Mouse (Mus musculus) heart, embryonic 14.5 days (tissue): Measurements from ENCODE around the gene Traf2. TPM values are rescaled to one million over a fixed set of nuclear protein-coding genes. Genes with fewer than 3 reads are reported as not detected.
A peak's percentile ranks its signal among the peaks of the same experiment; 100 is the strongest.

Source experiments
- ATAC-seq: fragments of 200-750 bp; cut with Nextera tagmentation; 2 replicates; pipeline ENCODE4 v1.8.0; 2017; ENCODE audit warnings: low read depth, moderate TSS enrichment; ENCODE audit not compliant: insufficient number of reproducible peaks, insufficient read depth, low FRiP score
- H3K27ac ChIP-seq, 2 experiments: fragments of 200-500 bp in 1 of 2; fragments of 300-500 bp in 1 of 2; sonication (generic) in 1 of 2; replicated peaks in 1 of 2; 2 replicates each; pipeline ENCODE4 v1.5.1; 2012 to 2014; ENCODE audit warnings: low read depth in 2 of 2, low read length in 2 of 2, control low read depth in 1 of 2, mild to moderate bottlenecking in 1 of 2, mixed read lengths in 1 of 2; ENCODE audit not compliant: control insufficient read depth in 1 of 2, insufficient read depth in 1 of 2
- H3K27me3 ChIP-seq: fragments of 300-500 bp; sonication (generic); 2 replicates; pipeline ENCODE4 v1.6.1; 2014; ENCODE audit warnings: mild to moderate bottlenecking, low read length, control low read depth; ENCODE audit not compliant: control insufficient read depth, insufficient read depth
- H3K36me3 ChIP-seq: fragments of 300-500 bp; sonication (generic); 2 replicates; pipeline ENCODE4 v1.6.1; 2014; ENCODE audit warnings: mild to moderate bottlenecking, control low read depth, low read length, mixed read lengths; ENCODE audit not compliant: control insufficient read depth, insufficient read depth
- H3K4me1 ChIP-seq, 2 experiments: fragments of 200-500 bp in 1 of 2; fragments of 300-500 bp in 1 of 2; sonication (generic) in 1 of 2; 2 replicates each; pipeline ENCODE4 v1.6.1; 2012 to 2014; ENCODE audit warnings: low read length in 2 of 2, control low read depth in 1 of 2, mixed read lengths in 1 of 2; ENCODE audit not compliant: control insufficient read depth in 2 of 2, insufficient read depth in 2 of 2
- H3K4me2 ChIP-seq: fragments of 300-500 bp; sonication (generic); 2 replicates; pipeline ENCODE4 v1.6.1; 2014; ENCODE audit warnings: mild to moderate bottlenecking, low read length
- H3K4me3 ChIP-seq, 2 experiments: fragments of 200-500 bp in 1 of 2; fragments of 300-500 bp in 1 of 2; sonication (generic) in 1 of 2; 2 replicates each; pipeline ENCODE4 v1.5.1; 2012 to 2014; ENCODE audit warnings: low read length in 2 of 2, mild to moderate bottlenecking in 2 of 2, control low read depth in 1 of 2, low read depth in 1 of 2, moderate library complexity in 1 of 2; ENCODE audit not compliant: control insufficient read depth in 1 of 2, insufficient read depth in 1 of 2
- H3K9ac ChIP-seq: fragments of 300-500 bp; sonication (generic); 2 replicates; pipeline ENCODE4 v1.6.1; 2014; ENCODE audit warnings: mild to moderate bottlenecking, low read length
- H3K9me3 ChIP-seq: fragments of 300-500 bp; sonication (generic); 2 replicates; pipeline ENCODE4 v1.6.1; 2016; ENCODE audit warnings: low read length, control low read depth; ENCODE audit not compliant: control insufficient read depth
- WGBS: fragments of 180-500 bp; shearing (Covaris S2); extraction: QIAGEN DNeasy Blood & Tissue Kit; methylation state at CpG from one replicate; pipeline ENCODE4 v1.1.7; 2014; 5-methylcytosine and 5-hydroxymethylcytosine counted together
- polyA plus RNA-seq: library from polyadenylated mRNA; unstranded; fragments of >200 nt; fragmentation: Nextera tagmentation; extraction: Ambion mirVana; gene quantifications from 2 replicates; pipeline ENCODE4 v1.2.1, GENCODE M21; 2014

Gene Traf2
- polyA plus RNA-seq, 1 experiment from 2014 or later = 19.8 TPM

GRCm38 (mm10) chr2:25482969-25483368 is 63.8 kb downstream of the Traf2 start:
- WGBS = 19% methylated on average over 7 of the region's 7 CpGs
- no peak overlapping the region for H3K27ac ChIP-seq
- no peak overlapping the region for H3K9ac ChIP-seq
- no peak overlapping the region for H3K4me2 ChIP-seq
- H3K36me3 ChIP-seq = no peaks in the 10 kb centered on the region
- H3K27me3 ChIP-seq = no peaks in the 10 kb centered on the region
- H3K4me3 ChIP-seq = no peak overlapping the region
- H3K9me3 ChIP-seq = no peaks in the 10 kb centered on the region
- no peak for ATAC-seq
- no peaks in the 10 kb centered on the region for H3K4me1 ChIP-seq

GRCm38 (mm10) chr2:25480541-25480940 is 66.2 kb downstream of the Traf2 start:
- H3K9me3 ChIP-seq = no peaks in the 10 kb centered on the region

GRCm38 (mm10) chr2:25479551-25480311 is 67.0 kb downstream of the Traf2 start:
- Histone ChIP-seq H3K9me3 (no peaks in the 10 kb centered on the region), H3K4me1 (no peaks in the 10 kb centered on the region), H3K27ac (no peak overlapping the region), H3K36me3 (no peaks in the 10 kb centered on the region), H3K27me3 (no peaks in the 10 kb centered on the region), H3K9ac (no peak overlapping the region), H3K4me2 (no peak overlapping the region), H3K4me3 (no peak overlapping the region)
- WGBS = 67% methylated on average over 10 of the region's 10 CpGs
- ATAC-seq = no peak

More at GRCm38 (mm10) chr2:25480541-25480940, 66.2 kb downstream of the Traf2 start:
- H3K4me3 ChIP-seq = no peak overlapping the region
- ATAC-seq = no peak
- no peak overlapping the region for H3K9ac ChIP-seq
- H3K36me3 ChIP-seq = no peaks in the 10 kb centered on the region
- H3K27ac ChIP-seq = no peak overlapping the region
- WGBS = 83% methylated on average over 1 of the region's 1 CpGs
- no peak overlapping the region for H3K4me2 ChIP-seq
- H3K27me3 ChIP-seq = no peaks in the 10 kb centered on the region
- H3K4me1 ChIP-seq = no peaks in the 10 kb centered on the region

- ATAC-seq = no peak
- no peak overlapping the region for H3K9ac ChIP-seq
- H3K27ac ChIP-seq = no peak overlapping the region
- WGBS = 84% methylated on average over 3 of the region's 3 CpGs
- no peaks in the 10 kb centered on the region; a peak in 1 of 4 replicates for H3K4me1 ChIP-seq
- H3K9me3 ChIP-seq = no peaks in the 10 kb centered on the region
- H3K4me3 ChIP-seq = no peak overlapping the region
- H3K36me3 ChIP-seq = no peaks in the 10 kb centered on the region
- no peaks in the 10 kb centered on the region for H3K27me3 ChIP-seq
- no peak overlapping the region for H3K4me2 ChIP-seq
Measured at GRCm38 (mm10) chr2:25477967-25478675, 68.6 kb downstream of the Traf2 start.

- no peak overlapping the region for H3K27ac ChIP-seq
- H3K27me3 ChIP-seq = no peaks in the 10 kb centered on the region
- H3K4me1 ChIP-seq = no peaks in the 10 kb centered on the region; a peak in 1 of 4 replicates
- 85% methylated on average over 8 of the region's 8 CpGs for WGBS
- H3K4me2 ChIP-seq = no peak overlapping the region
- no peak overlapping the region for H3K4me3 ChIP-seq
- ATAC-seq = no peak
- no peaks in the 10 kb centered on the region for H3K9me3 ChIP-seq
- no peak overlapping the region for H3K9ac ChIP-seq
- H3K36me3 ChIP-seq = no peaks in the 10 kb centered on the region
Measured at GRCm38 (mm10) chr2:25477541-25477940, 69.2 kb downstream of the Traf2 start.

- Histone ChIP-seq H3K27ac (no peak overlapping the region), H3K4me2 (no peak overlapping the region), H3K9ac (no peak overlapping the region), H3K9me3 (no peaks in the 10 kb centered on the region), H3K36me3 (no peaks in the 10 kb centered on the region), H3K4me3 (no peak overlapping the region), H3K4me1 (peaks cover 26 to 29% of the 10 kb centered on the region in 2 experiments), H3K27me3 (no peaks in the 10 kb centered on the region)
- ATAC-seq = no peak
- 64% methylated on average over 2 of the region's 2 CpGs for WGBS
Measured at GRCm38 (mm10) chr2:25472550-25472949, 74.2 kb downstream of the Traf2 start.

- no peaks in the 10 kb centered on the region for H3K27me3 ChIP-seq
- H3K9me3 ChIP-seq = no peaks in the 10 kb centered on the region
- H3K9ac ChIP-seq = peak within 1 kb of the TSS; percentile 34
- ATAC-seq = no peak
- peak within 1 kb of the TSS; percentile 46 for H3K4me2 ChIP-seq
- H3K4me1 ChIP-seq = peaks cover 32 to 39% of the 10 kb centered on the region in 2 experiments
- no peaks in the 10 kb centered on the region for H3K36me3 ChIP-seq
- no peak within 1 kb of the TSS for H3K4me3 ChIP-seq
- peak within 1 kb of the TSS; percentile 84 to 91 for H3K27ac ChIP-seq
- 29% methylated on average over 6 of the region's 6 CpGs for WGBS
Measured at GRCm38 (mm10) chr2:25469969-25470368, 76.8 kb downstream of the Traf2 start, which contains the start of gene Ptgds. TSS of gene Ptgds (minus strand) at chr2:25470046.
